Mouse (Mus musculus) cerebellum, postnatal 36 days (tissue): Measurements from ENCODE around the gene Hdgfl2.

Experiments used
- DNase-seq, 2 experiments: peaks; one replicate each; pipeline ENCODE4 v3.0.0; 2021 to 2022; ENCODE audit warnings: mixed read lengths in 2 of 2

The Hdgfl2 gene

DNA sequence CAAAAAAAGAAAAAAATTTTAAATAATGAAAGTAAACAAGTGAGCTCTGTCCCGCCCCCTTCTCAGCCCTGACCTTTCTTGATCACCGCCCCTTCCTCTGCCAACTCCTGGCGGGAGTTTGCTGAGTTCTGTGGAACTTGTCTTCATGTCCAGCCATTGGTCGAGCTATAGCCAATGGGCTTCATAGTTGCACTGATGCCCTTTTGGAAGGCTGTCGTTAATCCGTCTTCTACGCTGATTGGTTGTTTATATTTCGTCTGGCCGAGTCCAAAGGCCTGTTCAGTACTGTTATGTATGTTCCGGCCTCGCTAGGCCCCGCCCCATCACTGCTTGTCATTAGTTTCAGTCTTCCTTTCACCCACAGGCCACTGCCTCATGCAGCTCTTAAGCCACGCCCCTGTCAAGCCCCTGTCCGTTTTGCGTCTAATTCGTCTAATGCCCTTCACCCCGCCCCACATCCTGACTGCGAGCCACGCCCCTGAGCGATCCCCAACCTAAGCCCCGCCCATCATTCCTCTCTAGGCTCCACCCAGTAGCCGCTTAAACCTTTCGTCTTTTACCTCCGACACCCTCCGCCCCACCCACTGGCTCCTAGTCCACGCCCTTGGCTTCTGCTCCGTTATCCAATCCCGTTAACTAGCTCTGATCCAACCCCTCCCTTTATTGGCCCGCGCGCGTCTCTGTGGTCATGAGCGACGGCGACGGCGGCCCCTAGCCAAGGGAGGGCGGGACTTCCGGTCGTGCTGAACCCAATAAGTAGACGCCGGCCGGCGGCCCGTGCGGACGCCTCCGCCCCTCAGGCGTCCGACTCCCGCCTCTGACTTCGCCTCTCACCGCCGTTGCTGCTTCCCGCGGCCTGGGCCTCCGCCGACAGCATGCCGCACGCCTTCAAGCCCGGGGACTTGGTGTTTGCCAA, at the start of gene Hdgfl2:
Hdgfl2 (plus strand) TSS at position 755 of the 916 bp plus-strand sequence.
- peak; percentile 99 for DNase-seq

DNA sequence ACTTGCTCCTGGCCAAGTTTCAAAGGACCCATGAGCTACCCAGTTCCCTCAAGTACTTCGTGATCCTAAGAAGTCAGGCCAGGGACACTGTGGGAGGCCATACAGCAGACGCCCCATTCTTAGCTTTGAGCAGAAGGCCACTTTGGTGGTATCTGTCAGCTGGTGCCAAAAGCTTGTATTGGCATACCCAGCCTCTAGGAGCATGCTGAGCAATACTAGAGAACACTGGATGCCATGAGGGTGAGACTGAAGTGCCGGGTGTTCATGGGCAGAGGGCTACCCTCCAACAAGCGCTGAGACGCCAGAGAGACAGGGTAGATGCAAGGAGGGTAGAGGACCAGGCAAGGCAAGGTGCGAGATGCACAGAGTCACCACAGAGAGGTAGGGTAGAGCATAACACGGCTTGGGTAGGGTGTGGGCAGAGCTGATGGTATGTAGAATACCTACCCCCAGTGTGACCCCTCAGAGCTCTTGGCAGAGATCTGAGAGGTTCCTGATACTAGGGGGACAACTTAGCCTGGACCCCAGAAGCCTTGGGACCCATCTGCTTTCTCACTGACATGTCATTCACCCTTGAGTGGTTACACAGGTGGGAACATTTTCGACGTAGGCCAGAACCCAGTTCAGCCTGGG, 49.1 kb upstream of the Hdgfl2 start:
- peak in 1 of 2 experiments; percentile 47 for DNase-seq

- no peak for DNase-seq
Measured at GRCm38 (mm10) chr17:56030919-56031318, 48.5 kb upstream of the Hdgfl2 start.

- DNase-seq = no peak
Measured at GRCm38 (mm10) chr17:56031431-56031830, 48.0 kb upstream of the Hdgfl2 start.

DNA sequence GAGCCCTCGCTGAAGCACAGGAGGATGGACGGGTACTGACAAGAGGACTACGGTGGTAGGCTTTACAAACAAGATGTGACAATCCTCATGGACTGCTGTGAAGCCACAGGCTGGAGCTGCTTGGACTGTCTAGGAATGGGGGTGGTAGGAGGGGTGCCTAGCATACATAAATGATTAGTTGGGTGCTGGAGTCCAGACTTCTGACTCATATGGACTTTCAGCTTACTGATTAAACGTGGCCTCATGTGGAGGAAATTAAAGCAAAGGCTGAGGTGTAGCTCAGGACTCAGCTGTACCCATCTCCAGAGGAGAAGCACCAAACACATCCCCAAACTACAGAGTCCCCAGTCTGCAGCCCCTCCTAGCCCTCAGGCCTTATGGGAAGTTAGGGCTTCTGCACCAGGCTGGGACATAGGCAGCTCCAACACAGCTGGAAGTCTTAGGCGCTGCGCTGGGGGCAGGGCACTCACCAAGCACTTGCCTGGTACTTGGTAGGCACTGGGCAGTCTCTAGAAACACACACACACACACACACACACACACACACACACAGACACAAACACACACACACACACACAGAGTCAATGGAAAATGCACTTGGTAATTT, 47.2 kb upstream of the Hdgfl2 start:
- no peak for DNase-seq

DNA sequence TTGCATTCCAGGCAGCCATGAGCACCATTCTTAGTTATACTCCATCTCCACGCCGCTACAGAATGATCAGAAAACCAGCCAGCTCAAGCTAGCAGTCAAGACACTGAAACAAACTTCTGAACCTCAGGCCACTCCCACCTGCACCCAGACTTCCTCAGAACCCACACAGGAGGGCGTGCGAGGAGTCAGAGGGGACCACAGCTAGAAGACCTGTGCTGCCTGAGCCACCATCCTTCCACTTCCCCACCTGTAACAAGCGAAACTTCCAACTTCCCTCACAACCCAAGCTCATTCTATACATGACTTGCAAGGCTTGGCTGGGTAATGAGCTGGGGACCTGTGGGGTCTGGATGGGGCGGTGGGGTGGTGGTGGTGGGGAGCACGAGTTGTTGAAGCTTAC, 46.6 kb upstream of the Hdgfl2 start:
- no peak for DNase-seq

GRCm38 (mm10) chr17:56034040-56034725, 45.3 kb upstream of the Hdgfl2 start:
- DNase-seq = no peak

- no peak for DNase-seq
Measured at GRCm38 (mm10) chr17:56034726-56035100, 44.7 kb upstream of the Hdgfl2 start.

GRCm38 (mm10) chr17:56035216-56035615, 44.2 kb upstream of the Hdgfl2 start:
- DNase-seq = no peak

- DNase-seq = peak; percentile 99
Measured at GRCm38 (mm10) chr17:56036176-56036900, 43.1 kb upstream of the Hdgfl2 start, which contains the start of gene Sh3gl1. Gene Sh3gl1 (minus strand): TSS chr17:56036635.

DNA sequence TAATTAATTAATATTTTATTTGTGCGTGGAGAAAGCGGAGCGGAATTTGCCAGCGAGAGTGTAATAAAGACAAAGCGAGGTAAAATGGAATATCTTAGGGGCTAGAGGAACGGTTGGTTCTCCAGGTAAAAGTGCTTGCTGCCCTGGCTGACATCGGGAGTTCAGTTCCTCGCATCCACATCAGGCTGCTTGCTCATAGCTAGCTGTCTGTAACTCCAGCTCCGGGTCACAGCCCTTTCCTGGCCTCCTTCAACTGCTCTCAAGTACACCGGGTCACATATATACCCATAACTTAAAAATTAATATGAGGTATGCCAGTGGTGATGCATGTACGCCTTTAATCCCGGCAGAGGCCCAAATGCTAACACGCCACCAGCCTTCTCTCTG, 42.5 kb upstream of the Hdgfl2 start:
- no peak for DNase-seq

- DNase-seq = no peak
Measured at GRCm38 (mm10) chr17:56038583-56039261, 40.7 kb upstream of the Hdgfl2 start.

DNA sequence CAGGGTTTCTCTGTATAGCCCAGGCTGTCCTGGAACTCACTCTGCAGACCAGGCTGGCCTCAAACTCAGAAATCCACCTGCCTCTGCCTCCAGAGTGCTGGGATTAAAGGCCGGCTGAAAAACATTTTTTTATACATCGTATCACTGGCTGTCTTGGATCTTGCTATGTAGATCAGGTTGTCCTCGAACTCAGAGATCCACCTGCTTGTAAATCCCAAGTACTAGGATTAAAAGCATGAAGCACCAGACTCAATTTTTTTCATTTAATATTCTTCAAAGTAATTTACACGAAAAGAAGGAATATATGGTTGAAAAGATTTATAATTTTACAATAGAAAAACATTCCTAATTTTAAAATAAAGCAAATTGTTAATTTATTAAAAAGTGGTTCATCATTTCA, 40.1 kb upstream of the Hdgfl2 start:
- DNase-seq = no peak

- peak; percentile 96 for DNase-seq
Measured at GRCm38 (mm10) chr17:56040030-56040856, 39.2 kb upstream of the Hdgfl2 start, which contains the start of gene Chaf1a. Gene Chaf1a (plus strand): TSS chr17:56040439.

DNA sequence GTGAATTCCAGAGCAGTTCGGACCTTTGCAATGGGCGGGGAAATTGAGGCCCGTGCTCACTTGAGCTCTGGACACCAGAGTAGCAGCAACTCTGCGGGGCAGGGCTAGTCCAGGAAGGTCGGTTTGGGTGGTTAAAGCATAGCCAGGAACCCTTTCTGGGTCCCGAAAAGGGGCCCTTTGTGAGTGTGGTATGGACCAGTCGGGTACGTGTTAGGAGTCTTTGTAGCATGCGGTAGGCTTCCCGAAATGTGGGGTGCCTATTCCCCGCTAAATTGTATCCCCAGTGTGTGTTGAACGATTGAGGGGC, 38.6 kb upstream of the Hdgfl2 start:
- DNase-seq = no peak

GRCm38 (mm10) chr17:56051369-56051768, 28.1 kb upstream of the Hdgfl2 start:
- DNase-seq = no peak

DNA sequence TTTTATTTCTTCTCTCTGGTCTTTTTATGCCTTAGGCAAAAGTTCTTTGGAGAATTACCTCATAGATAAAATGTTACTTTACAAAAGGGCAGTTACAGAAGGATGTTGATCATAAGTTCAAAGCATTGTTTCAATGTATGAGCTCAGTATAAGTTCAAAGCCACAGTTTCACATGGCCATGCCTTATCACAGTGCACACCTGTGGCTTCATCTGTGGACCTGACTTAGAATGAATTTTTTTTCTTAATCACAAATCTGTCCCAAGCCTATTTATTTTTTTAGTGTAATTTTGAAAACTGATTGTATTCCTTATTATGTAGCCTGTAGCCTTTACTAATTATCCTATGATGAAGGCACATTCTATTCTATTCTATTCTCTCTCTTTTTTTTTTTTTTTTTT, 24.5 kb upstream of the Hdgfl2 start:
- no peak for DNase-seq

DNA sequence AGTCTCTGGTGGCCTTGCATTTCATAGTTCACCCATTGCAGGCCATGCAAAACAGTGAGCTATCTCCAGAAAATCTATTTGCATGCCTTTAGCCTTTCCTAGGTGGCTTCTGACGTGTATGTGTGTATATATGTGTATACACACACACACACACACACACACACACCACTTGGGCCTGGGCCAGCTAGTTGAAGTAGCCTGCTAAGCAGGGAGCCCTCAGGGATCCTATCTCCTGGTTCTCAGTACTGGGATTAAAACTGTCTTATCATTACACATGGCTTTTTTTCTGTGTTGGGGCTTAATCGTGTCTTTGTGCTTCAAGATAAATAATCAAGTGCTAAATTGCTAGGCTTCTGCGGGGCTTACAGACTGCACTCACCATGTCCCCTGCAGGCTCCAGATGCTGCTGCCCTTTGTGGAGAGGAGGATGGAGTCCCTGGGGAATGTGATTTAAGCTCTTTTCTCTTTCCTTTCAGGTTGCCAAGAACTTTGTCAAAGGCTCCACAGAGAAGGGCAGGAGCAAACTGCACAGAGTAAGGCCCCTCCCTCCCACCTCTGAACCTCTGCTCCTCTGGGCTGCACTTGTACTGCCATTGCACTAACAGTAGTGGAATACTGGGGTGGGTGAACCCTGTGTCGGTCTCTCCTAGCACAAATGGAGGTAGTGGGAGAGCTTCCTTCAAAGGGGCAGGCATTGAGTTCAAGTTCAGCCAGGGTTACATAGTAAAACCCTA, 23.3 kb upstream of the Hdgfl2 start:
- no peak for DNase-seq

DNA sequence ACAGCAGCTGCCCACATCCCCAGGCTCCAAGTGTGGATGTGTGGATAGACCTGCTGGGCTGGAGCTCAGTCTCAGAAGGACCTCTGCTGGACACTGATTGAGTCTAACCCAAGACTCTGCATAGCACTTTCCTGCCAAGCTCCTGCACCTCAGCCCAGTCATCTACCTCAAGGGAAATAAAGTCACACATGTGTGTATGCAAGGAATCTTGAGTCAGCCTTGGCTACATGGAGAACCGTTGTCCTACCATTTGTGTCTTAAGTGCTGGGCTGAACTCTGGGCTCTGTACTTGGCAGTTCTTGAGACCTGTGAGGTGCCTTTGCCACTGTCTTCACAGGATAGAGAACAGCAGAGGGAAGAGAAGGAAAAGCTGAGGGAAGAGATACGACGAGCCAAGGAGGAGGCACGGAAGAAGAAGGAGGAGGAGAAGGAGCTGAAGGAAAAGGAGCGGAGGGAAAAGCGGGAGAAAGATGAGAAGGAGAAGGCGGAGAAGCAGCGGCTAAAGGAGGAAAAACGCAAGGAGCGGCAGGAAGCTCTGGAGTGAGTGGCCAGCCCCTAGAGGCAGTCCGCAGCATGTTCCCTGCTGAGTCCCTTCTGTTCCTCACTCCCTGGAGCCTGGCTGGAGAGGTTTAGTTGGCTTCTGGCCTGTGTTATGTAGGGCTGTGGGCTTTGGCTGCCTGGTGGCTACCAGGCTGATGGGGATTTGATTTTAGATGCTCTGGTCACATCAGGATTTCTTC, 21.9 kb upstream of the Hdgfl2 start:
- DNase-seq = peak; percentile 60 to 62

GRCm38 (mm10) chr17:56062081-56062480, 17.4 kb upstream of the Hdgfl2 start:
- DNase-seq = no peak
